Mouse (Mus musculus): Measurements from ENCODE around the gene Zfp217. TPM values are rescaled to one million over a fixed set of nuclear protein-coding genes. Genes with fewer than 3 reads are reported as not detected.

Gene Zfp217
- total RNA-seq, 4 experiments from 2014 or later, result 2.5 to 4.4 (median 3.3) TPM

DNA sequence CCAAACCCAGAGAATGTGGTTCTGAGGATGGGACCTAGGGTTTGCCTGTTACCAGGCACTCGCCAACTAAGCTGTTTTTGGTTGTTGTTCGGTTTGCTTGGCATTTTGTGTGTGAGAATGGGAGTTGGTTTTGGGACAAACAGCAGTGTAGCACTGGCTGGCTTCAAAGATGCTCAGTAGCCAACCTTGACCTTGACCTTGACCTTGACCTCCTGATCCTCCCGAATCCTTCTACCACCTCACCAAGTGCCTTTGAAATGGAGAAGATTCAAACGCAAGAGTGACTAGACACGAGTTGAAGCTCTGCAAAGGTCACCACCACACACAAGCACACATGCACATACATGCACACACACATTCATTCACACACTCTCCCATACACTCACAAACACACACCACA lies 44.6 kb downstream of the Zfp217 start:
- DNase-seq (ENCODE audit: low spot score in 2 of 2), result no peak

DNA sequence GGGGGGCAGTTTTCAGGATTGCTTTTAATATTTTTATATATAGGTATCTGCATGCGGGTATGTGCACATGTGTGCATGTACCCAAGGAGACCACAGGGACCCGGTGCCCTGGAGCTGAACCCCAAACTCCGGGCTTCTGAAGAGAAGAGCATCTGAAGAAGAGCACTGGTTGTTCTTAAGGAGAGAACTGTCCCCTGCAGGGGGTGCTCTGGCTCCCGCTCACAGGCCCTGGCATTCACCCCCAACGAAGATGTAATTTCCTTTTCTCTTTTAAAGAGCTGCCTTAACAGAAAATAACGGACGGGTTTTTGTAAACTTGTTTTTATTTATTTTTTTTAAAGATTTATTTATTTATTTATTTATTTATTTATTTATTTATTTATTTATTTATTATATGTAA lies 46.0 kb downstream of the Zfp217 start:
- DNase-seq (ENCODE audit: low spot score in 2 of 2), result no peak

DNA sequence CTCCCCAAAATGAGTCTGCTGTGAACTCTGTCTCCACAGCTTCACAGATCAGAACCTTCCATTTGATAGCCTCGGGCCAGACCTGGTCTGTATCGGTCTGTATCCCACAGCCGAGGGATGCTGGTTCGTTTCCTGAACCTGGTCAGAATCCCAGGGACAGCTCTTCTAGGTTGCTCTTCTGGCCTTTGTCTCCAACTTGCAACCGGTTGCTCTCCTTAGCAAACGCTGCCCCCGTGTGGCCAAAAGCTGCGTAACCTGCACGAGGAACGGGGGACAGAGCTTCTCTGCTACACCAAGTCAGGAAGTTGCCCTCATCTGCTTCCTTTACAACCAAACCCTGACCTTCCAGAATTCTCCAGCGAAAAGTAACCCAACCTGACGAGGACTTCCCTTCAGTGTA lies 46.8 kb downstream of the Zfp217 start:
- DNase-seq (ENCODE audit: low spot score in 2 of 2), result peak; percentile 35 to 97

DNA sequence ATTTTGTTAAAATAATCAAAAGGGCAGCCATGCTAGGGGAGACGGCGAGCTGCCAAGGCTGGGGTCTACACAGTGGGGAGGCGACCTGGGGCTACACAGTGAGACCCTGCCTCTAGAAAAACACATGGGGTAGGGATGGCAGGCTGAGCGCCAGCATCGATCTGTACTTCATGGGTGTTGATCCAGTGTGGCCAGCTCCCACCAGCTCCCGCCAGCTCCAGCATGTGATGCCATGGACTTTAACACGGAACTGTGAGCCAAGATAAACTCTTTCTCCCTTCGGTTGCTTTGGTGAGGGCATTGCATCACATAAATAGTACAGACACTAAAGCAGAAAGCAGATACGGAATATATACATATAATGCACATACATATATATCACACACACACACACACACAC lies 53.0 kb downstream of the Zfp217 start:
- no peak for DNase-seq (ENCODE audit: low spot score in 2 of 2)

DNA sequence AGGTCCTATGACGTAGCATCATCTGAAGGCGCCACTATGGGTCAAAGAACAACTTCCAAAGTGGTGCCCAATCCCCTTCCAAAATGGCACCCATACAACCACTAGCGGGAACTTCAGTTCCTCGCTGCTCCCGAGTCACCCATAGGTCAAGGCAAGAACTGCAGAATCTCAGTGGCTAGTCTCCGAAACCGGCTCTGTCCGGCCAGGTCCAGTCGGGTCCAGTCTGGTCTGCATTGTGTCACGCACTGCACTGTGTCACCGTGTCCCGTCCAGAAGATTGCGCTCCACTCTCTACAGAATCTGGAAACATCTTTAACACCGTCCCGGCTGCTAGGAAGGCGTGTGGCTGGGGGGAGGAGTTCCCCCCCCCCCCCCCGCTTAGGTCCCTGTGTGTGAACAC lies 53.7 kb downstream of the Zfp217 start:
- no peak for DNase-seq (ENCODE audit: low spot score in 2 of 2)

DNA sequence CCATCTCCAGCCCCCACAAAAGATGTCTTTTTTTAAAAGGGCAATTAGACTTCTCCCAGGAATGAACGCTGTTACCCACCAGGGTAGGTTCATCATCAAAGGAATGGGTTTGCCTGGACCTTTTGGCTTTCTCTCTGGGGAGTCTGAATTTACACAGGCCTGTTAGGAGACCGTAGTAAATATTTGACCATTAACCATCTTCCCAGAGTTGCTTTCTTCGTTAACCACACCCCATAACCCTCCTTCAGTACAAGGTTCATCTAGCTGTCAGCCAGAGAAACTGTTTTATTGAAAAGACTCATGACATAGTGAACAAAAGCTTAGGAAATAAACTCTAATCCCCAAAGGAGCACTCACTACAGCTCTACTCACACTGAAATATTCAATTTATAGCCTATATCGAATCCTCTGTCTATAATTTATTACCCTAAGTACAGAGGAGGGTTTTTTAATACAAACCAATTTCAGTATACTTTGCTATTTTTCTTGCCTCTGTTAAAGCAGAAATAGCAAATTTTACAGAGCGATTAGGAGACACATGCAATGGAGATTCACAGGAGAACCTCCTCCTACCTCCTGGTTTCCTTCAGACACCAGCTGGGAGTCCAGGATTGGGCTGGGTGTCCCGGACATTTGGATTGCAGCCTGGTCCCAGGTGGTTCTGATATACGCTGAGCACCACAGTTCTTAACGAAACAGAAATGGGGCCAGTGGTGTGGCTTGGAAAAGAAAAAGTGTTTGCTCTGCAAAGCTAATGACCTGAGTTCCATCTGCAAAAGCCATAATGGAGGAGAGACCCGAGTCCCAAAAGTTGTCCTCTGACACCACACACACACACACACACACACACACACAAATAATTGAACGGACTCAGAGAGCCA lies 56.1 kb downstream of the Zfp217 start:
- DNase-seq (ENCODE audit: low spot score in 2 of 2), result no peak

DNA sequence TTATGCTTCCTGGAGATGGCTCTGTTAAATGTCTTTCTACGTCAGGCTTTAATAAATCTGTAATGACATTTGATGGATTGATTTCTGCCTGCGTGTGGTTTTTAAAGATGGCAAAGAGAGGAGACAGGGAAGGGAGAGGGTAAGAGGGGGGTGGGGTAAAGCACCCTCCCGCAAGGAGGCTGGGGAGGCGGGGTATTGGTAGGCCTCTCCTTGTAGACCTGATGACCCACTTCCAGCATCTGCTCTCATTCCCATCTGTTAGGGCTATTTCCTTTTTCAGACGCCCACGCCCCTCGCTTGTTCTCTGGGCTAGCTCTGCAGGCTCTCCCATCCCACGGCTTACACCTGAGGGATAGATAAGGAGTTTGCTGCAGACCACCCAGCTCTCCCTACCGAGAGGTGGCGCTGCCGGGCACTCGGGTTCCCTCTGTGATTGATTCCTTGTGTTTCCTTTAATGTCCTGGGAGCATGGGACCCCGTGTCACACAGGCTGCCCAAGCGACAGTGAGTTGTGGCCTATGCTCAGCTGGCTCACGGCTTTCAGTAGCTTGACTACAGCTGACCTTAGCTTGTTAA lies 69.4 kb downstream of the Zfp217 start:
- peak in 1 of 2 experiments; percentile 13 for DNase-seq (ENCODE audit: low spot score in 2 of 2)

DNA sequence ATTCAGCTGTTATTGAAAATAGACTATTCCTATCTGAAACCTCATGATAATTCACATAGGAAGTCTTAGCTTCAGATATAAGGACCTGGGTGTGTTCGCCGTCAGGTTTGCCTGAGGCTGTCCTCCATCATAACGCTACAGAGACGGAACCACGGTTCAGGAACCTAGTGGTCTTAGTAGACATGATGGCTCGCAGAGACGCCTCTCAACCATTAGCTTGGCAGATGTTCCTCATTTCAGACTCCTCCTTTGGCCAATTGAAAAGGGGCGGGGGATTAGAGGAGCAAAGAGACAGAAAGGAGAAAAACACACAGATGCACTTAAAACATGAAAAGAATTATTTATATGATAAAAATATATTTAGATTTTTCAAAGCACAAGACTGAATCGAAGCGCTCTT lies 69.9 kb downstream of the Zfp217 start:
- DNase-seq (ENCODE audit: low spot score in 2 of 2), result no peak

DNA sequence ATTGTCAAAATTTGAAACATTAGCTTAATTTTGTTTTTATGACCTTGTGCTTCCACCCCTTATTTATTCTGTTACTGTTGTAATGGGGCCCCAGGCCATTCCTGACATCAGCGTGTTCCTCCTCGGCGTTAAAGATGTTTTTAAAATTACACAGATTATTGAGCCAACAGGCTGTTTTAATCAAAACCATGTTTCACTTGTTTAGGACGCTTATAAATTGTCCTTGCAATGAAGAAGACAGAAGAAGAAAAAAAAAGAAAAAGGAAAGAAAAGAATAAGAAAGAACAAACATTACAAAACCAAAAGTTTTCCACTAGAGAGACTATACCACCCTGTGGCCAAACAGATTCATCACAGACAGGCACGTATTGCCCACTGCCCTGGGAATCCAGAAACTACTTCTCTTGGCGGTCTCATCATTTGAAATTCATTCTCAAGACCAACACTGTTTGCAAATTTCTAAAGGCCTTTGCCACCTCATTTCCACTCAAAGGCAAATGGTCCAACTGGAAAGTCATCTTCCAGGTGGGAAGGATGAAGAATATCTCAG lies 70.9 kb downstream of the Zfp217 start:
- DNase-seq (ENCODE audit: low spot score in 2 of 2), result no peak

DNA sequence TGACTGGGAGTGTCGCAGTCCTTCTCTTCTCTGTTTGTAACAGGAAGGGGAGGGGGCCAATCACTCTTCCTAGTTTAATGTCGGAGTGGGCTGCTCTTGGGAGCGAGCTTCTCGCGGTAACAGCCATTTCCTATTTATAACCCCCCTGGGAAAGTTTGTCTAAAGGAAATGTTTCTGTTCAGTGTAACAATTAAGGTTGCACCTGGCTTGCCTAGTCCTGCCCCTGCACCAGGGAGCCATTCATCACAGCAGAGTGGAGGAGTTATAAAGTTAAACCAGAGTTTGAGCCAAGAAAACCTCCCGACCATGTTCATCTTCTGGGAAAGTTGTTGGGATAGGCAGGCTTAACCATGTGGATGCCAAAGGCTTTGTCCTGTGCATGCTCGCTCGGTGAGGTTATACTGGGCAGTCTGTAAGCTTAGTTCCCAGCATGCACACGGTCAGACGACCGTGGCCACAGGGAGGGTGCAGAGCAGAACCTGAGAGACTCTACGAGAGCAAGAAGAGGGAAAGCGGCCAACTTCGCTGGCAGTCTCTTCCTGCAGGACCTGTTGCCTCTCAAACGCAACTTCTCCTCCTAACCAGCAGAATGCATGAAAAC lies 77.2 kb downstream of the Zfp217 start:
- no peak for DNase-seq (ENCODE audit: low spot score in 2 of 2)

DNA sequence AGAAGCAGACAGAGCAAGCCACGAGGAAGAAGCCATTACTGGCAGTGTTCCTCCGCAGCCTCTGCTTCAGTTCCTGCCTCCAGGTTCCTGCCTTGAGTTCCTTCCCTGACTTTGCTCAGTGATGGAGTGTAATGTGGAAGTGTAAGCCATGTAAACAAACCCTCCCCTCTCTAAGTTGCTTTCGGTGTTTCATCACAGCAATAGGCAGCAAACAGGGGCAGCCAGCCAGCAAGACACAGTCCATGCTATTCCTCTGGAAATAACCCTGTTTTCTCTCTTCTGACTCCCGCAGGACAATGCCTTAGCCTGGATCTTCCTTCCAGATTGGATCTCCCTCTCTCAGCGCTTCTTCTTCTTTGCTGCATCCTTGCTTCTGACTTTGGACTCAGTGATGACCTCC lies 77.9 kb downstream of the Zfp217 start:
- no peak for DNase-seq (ENCODE audit: low spot score in 2 of 2)

DNA sequence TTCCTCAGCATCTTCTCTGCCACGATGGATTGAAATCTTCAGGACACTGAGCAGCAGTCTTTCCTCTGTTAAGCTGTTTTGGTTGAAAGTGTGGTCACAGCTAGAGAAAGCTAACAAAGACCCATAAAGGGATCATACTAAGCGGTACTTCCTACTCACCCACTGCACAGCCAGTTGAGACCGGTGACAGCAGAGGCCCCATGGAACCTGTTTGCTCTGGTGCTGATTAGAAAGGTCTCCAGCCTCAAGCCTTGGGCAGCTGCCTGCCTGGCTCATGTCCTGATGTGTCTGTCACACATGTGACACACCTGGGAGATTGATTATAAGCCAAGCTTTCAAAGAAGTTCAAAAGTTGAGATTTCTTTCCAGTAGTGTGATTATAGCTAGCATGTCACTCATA lies 85.5 kb downstream of the Zfp217 start:
- DNase-seq (ENCODE audit: low spot score in 2 of 2), result no peak

DNA sequence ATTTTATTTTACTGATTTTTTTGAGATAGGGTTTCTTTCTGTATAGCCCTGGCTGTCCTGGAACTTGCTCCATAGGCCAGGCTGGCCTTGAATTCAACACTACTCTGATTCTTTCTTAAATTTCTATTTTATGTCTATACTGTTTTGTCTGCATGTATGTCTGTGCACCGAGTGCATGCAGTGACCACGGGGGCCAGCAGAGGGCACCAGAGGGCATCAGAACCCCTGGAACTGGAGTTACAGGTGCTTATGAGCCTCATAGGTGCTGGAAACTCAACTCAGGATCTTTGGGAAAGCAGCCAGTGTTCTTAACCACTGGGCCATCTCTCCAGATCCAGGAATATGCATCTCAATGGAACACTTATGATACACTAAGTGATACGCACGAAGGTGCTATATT lies 87.8 kb downstream of the Zfp217 start:
- DNase-seq (ENCODE audit: low spot score in 2 of 2), result no peak

DNA sequence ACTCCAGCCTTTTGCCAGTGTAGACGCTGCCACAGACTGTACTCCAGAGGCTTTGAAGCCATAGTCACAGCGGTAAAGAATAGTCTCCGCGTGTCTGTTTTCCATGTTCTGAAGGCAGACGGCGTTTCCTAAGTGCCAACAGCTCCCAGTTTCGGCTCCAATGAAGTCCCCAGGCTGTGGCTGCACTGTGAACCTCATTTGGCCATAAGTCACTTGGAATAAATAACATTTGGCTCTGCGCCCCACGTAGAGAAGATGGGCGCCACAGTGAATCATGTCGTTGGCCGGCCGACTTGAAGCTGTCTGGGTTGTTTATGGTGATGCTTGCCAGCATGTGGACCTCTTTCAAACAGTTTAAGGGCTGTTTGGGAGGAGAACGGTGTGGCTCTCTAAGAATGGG lies 89.1 kb downstream of the Zfp217 start:
- no peak for DNase-seq (ENCODE audit: low spot score in 2 of 2)

Measured in left cerebral cortex, adult 8-10 months (tissue).